Mouse (Mus musculus) bone marrow macrophage, adult 2 months (primary cell): ENCODE results near the gene Prkn.

Experiments used
- CTCF ChIP-seq: IDR thresholded peaks from 2 replicates; pipeline ENCODE4 v1.5.1; 2012; ENCODE audit warnings: low read depth, mild to moderate bottlenecking, low read length, moderate library complexity
- POLR2A ChIP-seq: IDR thresholded peaks from 2 replicates; pipeline ENCODE4 v1.6.1; 2012; ENCODE audit warnings: mild to moderate bottlenecking, low read depth, low read length, borderline replicate concordance

DNA sequence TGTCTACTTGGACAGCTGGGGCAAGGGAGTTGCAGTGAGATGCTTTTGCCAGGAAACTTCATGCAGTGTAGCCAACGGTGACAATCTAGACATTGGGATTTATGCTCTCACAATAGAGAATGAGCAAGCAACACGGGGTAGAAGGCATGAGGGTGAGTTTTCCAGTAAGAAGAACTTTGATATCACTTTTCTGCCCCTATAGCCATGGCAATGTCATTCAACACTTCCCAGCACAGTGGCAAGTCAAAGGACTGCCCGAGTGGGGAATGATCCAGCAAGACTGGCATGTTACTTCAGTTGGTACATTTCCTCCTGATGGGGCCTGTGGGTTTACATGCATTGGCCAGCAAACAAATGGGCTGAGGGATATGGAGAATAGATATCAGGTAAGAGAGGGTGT lies 577.0 kb downstream of the Prkn start:
- TF ChIP-seq CTCF: no peak
- no peak for TF ChIP-seq POLR2A
